Mouse (Mus musculus): ENCODE results near the gene Nudt13. TPM values are rescaled to one million over a fixed set of nuclear protein-coding genes. Genes with fewer than 3 reads are reported as not detected.

Gene Nudt13
- total and polyA plus RNA-seq, 3 experiments: 10.9 to 14.8 (median 11.4) TPM

DNA sequence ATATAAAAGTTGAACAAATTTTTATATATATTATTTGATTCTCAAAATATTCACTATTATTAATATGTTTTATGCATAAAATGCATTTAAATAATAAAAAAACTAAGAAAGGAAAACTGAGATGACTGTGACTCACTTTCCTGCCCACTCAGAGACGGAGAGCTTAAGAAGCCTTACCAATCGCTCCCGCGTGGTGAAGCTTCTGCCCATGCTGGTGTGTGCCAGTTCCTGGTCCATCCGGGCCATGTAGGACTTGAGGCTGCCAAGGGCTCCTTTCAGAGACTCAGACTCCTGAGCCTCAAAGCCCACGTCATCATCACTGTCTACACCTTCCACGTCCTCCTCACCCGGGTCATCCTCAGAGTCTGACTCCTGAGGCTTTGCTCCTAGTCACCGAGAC, 29.7 kb downstream of the Nudt13 start:
- H3K4me2 ChIP-seq (ENCODE audit: insufficient read depth, low read depth, poor library complexity, severe bottlenecking): no peak overlapping the region
- no peaks in the 10 kb centered on the region for H3K27me3 ChIP-seq (replicated peaks)
- dilution Hi-C loops (cut with MboI; ENCODE audit: extremely low pct_ligation_motif_present, extremely low pct_unique_long_range_greater_than_20kb, low sequenced_read_pairs): no loop called here
- in situ Hi-C loops (cut with MboI; ENCODE audit: low pct_ligation_motif_present, low pct_unique_long_range_greater_than_20kb, low sequenced_read_pairs): loop anchor here (10.0 kb wide), 1 partner anchor 51 kb away; no protein-coding TSS in a partner anchor
- H3K9me3 ChIP-seq (replicated peaks; ENCODE audit: low read length): no peaks in the 10 kb centered on the region
- no peak overlapping the region for H3K9ac ChIP-seq (ENCODE audit: insufficient read depth, low read depth)
- H3K79me2 ChIP-seq (replicated peaks; ENCODE audit: control insufficient read depth, extremely low read depth, insufficient read depth, poor library complexity, severe bottlenecking): no peaks in the 10 kb centered on the region
- no peak overlapping the region for H3K4me3 ChIP-seq (replicated peaks in 1 of 3; ENCODE audit: low read depth in 2 of 3, low read length in 2 of 3, poor library complexity in 1 of 3)
- no peaks in the 10 kb centered on the region for H3K4me1 ChIP-seq (ENCODE audit: control insufficient read depth in 1 of 2, insufficient read depth in 2 of 2)
- H3K27ac ChIP-seq (ENCODE audit: insufficient read depth, low read depth): no peak overlapping the region
- TF ChIP-seq SMC3 (IDR thresholded peaks at IDR 0.05; ENCODE audit: low read depth, low read length) (no peak), ZMIZ1 (IDR thresholded peaks at IDR 0.05; ENCODE audit: low read depth, low read length) (no peak), EP300 (IDR thresholded peaks at IDR 0.05; ENCODE audit: low read length) (no peak), BHLHE40 (IDR thresholded peaks at IDR 0.05; ENCODE audit: low read depth, low read length) (no peak), USF2 (conservative IDR thresholded peaks at IDR 0.05; ENCODE audit: low read depth, low read length) (no peak)
- DNase-seq (ENCODE audit: extremely low read depth): no peak
- peaks cover 47 to 84% of the 10 kb centered on the region in 2 experiments for H3K36me3 ChIP-seq (replicated peaks in 1 of 2; ENCODE audit: control insufficient read depth in 1 of 2, insufficient read depth in 1 of 2, low read length in 1 of 2)

DNA sequence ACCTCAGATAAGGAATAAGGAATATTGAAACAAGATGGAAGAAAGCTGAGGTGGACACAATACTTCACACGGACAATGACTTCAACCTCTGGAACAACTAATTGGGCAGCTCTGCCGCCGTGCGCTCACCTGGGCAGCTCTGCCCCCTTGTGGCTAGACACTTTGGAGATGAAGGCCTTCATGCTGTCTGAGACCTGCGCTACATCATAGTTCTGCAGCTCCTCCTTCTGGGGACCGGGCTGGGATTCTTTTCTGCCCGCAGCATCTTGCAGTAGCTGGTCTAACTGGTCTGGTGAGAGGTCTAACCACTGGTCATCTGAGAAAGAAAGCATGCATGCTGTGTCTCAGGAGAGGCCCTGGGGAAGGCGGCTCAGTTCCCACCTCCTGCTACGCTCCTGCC, 34.0 kb downstream of the Nudt13 start:
- Histone ChIP-seq H3K36me3 (replicated peaks in 1 of 2; ENCODE audit: control insufficient read depth in 1 of 2, insufficient read depth in 1 of 2, low read length in 1 of 2) (peaks cover 61 to 88% of the 10 kb centered on the region in 2 experiments), H3K9me3 (replicated peaks; ENCODE audit: low read length) (no peaks in the 10 kb centered on the region), H3K79me2 (replicated peaks; ENCODE audit: control insufficient read depth, extremely low read depth, insufficient read depth, poor library complexity, severe bottlenecking) (no peaks in the 10 kb centered on the region), H3K27ac (ENCODE audit: insufficient read depth, low read depth) (no peak overlapping the region), H3K4me1 (ENCODE audit: control insufficient read depth in 1 of 2, insufficient read depth in 2 of 2) (no peaks in the 10 kb centered on the region), H3K27me3 (replicated peaks) (no peaks in the 10 kb centered on the region), H3K4me3 (replicated peaks in 1 of 3; ENCODE audit: low read depth in 2 of 3, low read length in 2 of 3, poor library complexity in 1 of 3) (no peak overlapping the region), H3K4me2 (ENCODE audit: insufficient read depth, low read depth, poor library complexity, severe bottlenecking) (no peak overlapping the region), H3K9ac (ENCODE audit: insufficient read depth, low read depth) (no peak overlapping the region)
- no peak for DNase-seq (ENCODE audit: extremely low read depth)
- TF ChIP-seq MAFK (IDR thresholded peaks at IDR 0.05; ENCODE audit: insufficient replicate concordance, low read length): no peak
- peak in 1 of 2 experiments; percentile 45; a peak in 2 of 4 replicates for TF ChIP-seq CTCF (conservative IDR thresholded peaks at IDR 0.05 in 1 of 2, IDR thresholded peaks at IDR 0.05 in 1 of 2; ENCODE audit: low read depth in 2 of 2, low read length in 2 of 2)
- in situ Hi-C loops (cut with MboI; ENCODE audit: low pct_ligation_motif_present, low pct_unique_long_range_greater_than_20kb, low sequenced_read_pairs) (loop anchor here (10.0 kb wide), 1 partner anchor 46 kb away; no protein-coding TSS in a partner anchor), dilution Hi-C loops (cut with MboI; ENCODE audit: extremely low pct_ligation_motif_present, extremely low pct_unique_long_range_greater_than_20kb, low sequenced_read_pairs) (no loop called here)

DNA sequence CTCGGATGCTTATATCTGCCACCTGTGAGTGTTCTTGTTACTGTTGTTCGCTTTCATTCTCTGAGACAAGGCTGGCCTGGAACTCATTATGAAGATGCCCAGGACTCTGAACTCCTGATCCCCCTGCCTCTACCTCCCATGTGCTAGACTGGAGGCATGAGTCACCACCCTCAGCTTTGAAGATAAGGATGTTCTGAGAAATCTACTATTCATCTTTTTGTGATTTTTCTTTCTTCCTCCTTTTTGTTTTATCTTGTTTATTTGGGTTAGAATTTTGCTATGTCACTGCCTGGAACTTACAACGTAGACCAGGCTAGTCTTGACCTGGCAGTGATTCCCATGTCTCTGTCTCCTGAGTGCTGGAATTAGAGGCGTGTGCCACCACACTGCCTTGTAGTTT, 36.8 kb downstream of the Nudt13 start:
- DNase-seq (ENCODE audit: extremely low read depth): no peak
- H3K79me2 ChIP-seq (replicated peaks; ENCODE audit: control insufficient read depth, extremely low read depth, insufficient read depth, poor library complexity, severe bottlenecking): no peaks in the 10 kb centered on the region
- in situ Hi-C loops (cut with MboI; ENCODE audit: low pct_ligation_motif_present, low pct_unique_long_range_greater_than_20kb, low sequenced_read_pairs) (no loop called here), dilution Hi-C loops (cut with MboI; ENCODE audit: extremely low pct_ligation_motif_present, extremely low pct_unique_long_range_greater_than_20kb, low sequenced_read_pairs) (no loop called here)
- no peaks in the 10 kb centered on the region for H3K9me3 ChIP-seq (replicated peaks; ENCODE audit: low read length)
- H3K4me1 ChIP-seq (ENCODE audit: control insufficient read depth in 1 of 2, insufficient read depth in 2 of 2): no peaks in the 10 kb centered on the region
- H3K9ac ChIP-seq (ENCODE audit: insufficient read depth, low read depth): no peak overlapping the region
- H3K4me3 ChIP-seq (replicated peaks in 1 of 3; ENCODE audit: low read depth in 2 of 3, low read length in 2 of 3, poor library complexity in 1 of 3): no peak overlapping the region
- peaks cover 61 to 90% of the 10 kb centered on the region in 2 experiments for H3K36me3 ChIP-seq (replicated peaks in 1 of 2; ENCODE audit: control insufficient read depth in 1 of 2, insufficient read depth in 1 of 2, low read length in 1 of 2)
- no peaks in the 10 kb centered on the region for H3K27me3 ChIP-seq (replicated peaks)
- H3K4me2 ChIP-seq (ENCODE audit: insufficient read depth, low read depth, poor library complexity, severe bottlenecking): no peak overlapping the region
- H3K27ac ChIP-seq (ENCODE audit: insufficient read depth, low read depth): no peak overlapping the region
- TF ChIP-seq PAX5 (IDR thresholded peaks at IDR 0.05; ENCODE audit: low read length) (no peak), USF2 (conservative IDR thresholded peaks at IDR 0.05; ENCODE audit: low read depth, low read length) (no peak), NELFE (IDR thresholded peaks at IDR 0.05; ENCODE audit: low read depth, low read length) (no peak)

All from CH12.LX (cell line).